Mouse (Mus musculus): Measurements from ENCODE around the gene Pbld2. TPM values are rescaled to one million over a fixed set of nuclear protein-coding genes. Genes with fewer than 3 reads are reported as not detected.
"Not testable (repeated sequence)": the region's sequence is repeated elsewhere in the genome, so short reads cannot be mapped to it uniquely, and the experiment has no call there.

The Pbld2 gene
- polyA plus RNA-seq, 1 experiment, result 1.0 TPM

DNA sequence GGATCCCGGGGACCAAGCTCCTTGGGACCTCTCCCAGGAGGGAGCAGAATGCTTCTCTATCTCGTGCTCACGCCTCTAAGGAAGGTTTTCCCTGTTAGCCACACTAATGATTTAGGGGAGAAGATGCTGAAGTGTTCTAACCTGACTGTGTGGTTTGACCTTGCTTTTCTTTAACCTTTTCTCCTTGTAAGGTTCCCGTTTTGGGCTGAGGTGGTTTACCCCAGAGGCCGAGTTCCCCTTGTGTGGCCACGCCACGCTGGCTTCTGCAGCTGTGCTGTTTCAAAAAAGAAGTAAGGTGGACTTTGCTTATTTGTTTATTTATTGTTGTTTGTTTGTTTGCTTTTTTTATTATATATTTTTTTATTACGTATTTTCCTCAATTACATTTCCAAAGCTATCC is 23.6 kb downstream of the Pbld2 start:
- no peaks in the 10 kb centered on the region for H3K36me3 ChIP-seq (ENCODE audit: control insufficient read depth, insufficient read depth)
- no peak overlapping the region for H3ac ChIP-seq (ENCODE audit: control insufficient read depth, insufficient read length)
- TF ChIP-seq USF1 (IDR thresholded peaks at IDR 0.05; ENCODE audit: low read depth), result no peak
- TF ChIP-seq POLR2A (IDR thresholded peaks at IDR 0.05; ENCODE audit: insufficient read length, low read depth), result no peak
- TF ChIP-seq MAX (IDR thresholded peaks at IDR 0.05; ENCODE audit: low read depth), result no peak
- no peak for TF ChIP-seq MYOG (IDR thresholded peaks at IDR 0.05; ENCODE audit: control insufficient read depth in 1 of 3, insufficient read depth in 1 of 3, insufficient read length in 2 of 3, low read depth in 2 of 3)
- no peak for TF ChIP-seq MYOD1 (IDR thresholded peaks at IDR 0.05; ENCODE audit: control insufficient read depth in 1 of 3, insufficient read length in 2 of 3, low read depth in 2 of 3)
- TF ChIP-seq TCF12 (IDR thresholded peaks at IDR 0.05; ENCODE audit: insufficient read depth, poor library complexity, severe bottlenecking), result no peak
- TF ChIP-seq REST (IDR thresholded peaks at IDR 0.05; ENCODE audit: insufficient read depth, insufficient read length), result no peak
- TF ChIP-seq CEBPB (IDR thresholded peaks at IDR 0.05; ENCODE audit: insufficient read depth, poor library complexity, severe bottlenecking), result no peak
- TF ChIP-seq E2F4 (IDR thresholded peaks at IDR 0.05; ENCODE audit: insufficient read depth), result no peak
- TF ChIP-seq SRF (IDR thresholded peaks at IDR 0.05; ENCODE audit: control insufficient read depth, insufficient read length, low read depth), result no peak
- H3K4me3 ChIP-seq, result no peak overlapping the region
- no peaks in the 10 kb centered on the region for H3K27me3 ChIP-seq (ENCODE audit: control insufficient read depth, insufficient read depth, insufficient read length)
- no peak overlapping the region for H3K4me2 ChIP-seq (ENCODE audit: low read depth)
- no peaks in the 10 kb centered on the region for H3K79me2 ChIP-seq (ENCODE audit: control insufficient read depth, insufficient read depth)

DNA sequence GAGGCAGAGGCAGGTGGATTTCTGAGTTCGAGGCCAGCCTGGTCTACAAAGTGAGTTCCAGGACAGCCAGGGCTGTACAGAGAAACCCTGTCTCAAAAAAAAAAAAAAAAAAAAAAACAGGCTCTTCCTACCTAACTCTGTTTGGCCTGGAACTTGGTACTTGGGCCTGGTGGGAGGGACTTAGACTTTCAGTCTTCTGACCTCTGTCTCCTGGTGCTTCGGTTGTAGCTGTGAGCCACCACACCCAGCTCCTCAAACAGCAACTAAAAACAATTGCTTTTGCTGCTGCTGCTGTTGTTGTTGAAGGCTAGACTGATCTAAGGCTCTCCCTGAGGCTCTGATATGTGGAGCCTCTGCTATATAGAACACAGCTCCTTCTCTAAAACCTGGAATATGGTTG is 25.0 kb downstream of the Pbld2 start:
- no peaks in the 10 kb centered on the region for H3K27me3 ChIP-seq (ENCODE audit: control insufficient read depth, insufficient read depth, insufficient read length)
- H3K4me3 ChIP-seq, result no peak overlapping the region
- no peaks in the 10 kb centered on the region for H3K36me3 ChIP-seq (ENCODE audit: control insufficient read depth, insufficient read depth)
- H3K4me2 ChIP-seq (ENCODE audit: low read depth), result no peak overlapping the region
- TF ChIP-seq POLR2AphosphoS2 (IDR thresholded peaks at IDR 0.05; ENCODE audit: insufficient read length, low read depth) (no peak), MYOG (IDR thresholded peaks at IDR 0.05; ENCODE audit: control insufficient read depth in 1 of 3, insufficient read depth in 1 of 3, insufficient read length in 2 of 3, low read depth in 2 of 3) (no peak), TCF12 (IDR thresholded peaks at IDR 0.05; ENCODE audit: insufficient read depth, poor library complexity, severe bottlenecking) (no peak), TCF3 (IDR thresholded peaks at IDR 0.05; ENCODE audit: insufficient read length, low read depth) (no peak), SRF (IDR thresholded peaks at IDR 0.05; ENCODE audit: control insufficient read depth, insufficient read length, low read depth) (no peak), MAX (IDR thresholded peaks at IDR 0.05; ENCODE audit: low read depth) (no peak), E2F4 (IDR thresholded peaks at IDR 0.05; ENCODE audit: insufficient read depth) (no peak), REST (IDR thresholded peaks at IDR 0.05; ENCODE audit: insufficient read depth, insufficient read length) (no peak), CEBPB (IDR thresholded peaks at IDR 0.05; ENCODE audit: insufficient read depth, poor library complexity, severe bottlenecking) (no peak), POLR2A (IDR thresholded peaks at IDR 0.05; ENCODE audit: insufficient read length, low read depth) (no peak), USF1 (IDR thresholded peaks at IDR 0.05; ENCODE audit: low read depth) (no peak)
- no peaks in the 10 kb centered on the region for H3K79me2 ChIP-seq (ENCODE audit: control insufficient read depth, insufficient read depth)
- H3ac ChIP-seq (ENCODE audit: control insufficient read depth, insufficient read length), result no peak overlapping the region

DNA sequence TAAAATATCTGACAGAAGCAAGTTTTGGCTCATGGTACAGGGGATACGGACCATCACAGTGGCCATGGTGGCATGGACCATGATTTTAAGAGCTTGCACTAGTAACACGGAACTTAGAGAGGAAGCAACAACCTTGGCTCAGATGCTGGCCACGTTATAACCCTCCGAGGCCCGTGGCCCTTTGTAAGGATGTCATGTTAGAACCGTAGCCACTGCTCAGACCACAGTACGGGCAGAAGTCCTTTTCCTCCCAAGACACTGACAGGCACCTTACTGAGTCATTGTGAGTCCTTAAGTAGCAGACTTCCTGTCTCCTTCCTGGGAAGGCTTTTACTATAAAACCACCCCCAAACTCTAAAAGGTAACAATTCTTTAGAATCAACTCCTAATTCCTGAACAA is 27.2 kb downstream of the Pbld2 start:
- no peak overlapping the region for H3K4me3 ChIP-seq
- H3ac ChIP-seq (ENCODE audit: control insufficient read depth, insufficient read length), result no peak overlapping the region
- H3K79me2 ChIP-seq (ENCODE audit: control insufficient read depth, insufficient read depth), result no peaks in the 10 kb centered on the region
- no peak for TF ChIP-seq POLR2AphosphoS2 (IDR thresholded peaks at IDR 0.05; ENCODE audit: insufficient read length, low read depth)
- TF ChIP-seq MYOD1 (IDR thresholded peaks at IDR 0.05; ENCODE audit: control insufficient read depth in 1 of 3, insufficient read length in 2 of 3, low read depth in 2 of 3), result no peak
- no peak for TF ChIP-seq POLR2A (IDR thresholded peaks at IDR 0.05; ENCODE audit: insufficient read length, low read depth)
- no peak for TF ChIP-seq MAX (IDR thresholded peaks at IDR 0.05; ENCODE audit: low read depth)
- no peak for TF ChIP-seq TCF12 (IDR thresholded peaks at IDR 0.05; ENCODE audit: insufficient read depth, poor library complexity, severe bottlenecking)
- no peak for TF ChIP-seq USF1 (IDR thresholded peaks at IDR 0.05; ENCODE audit: low read depth)
- no peak for TF ChIP-seq MYOG (IDR thresholded peaks at IDR 0.05; ENCODE audit: control insufficient read depth in 1 of 3, insufficient read depth in 1 of 3, insufficient read length in 2 of 3, low read depth in 2 of 3)
- TF ChIP-seq TCF3 (IDR thresholded peaks at IDR 0.05; ENCODE audit: insufficient read length, low read depth), result no peak
- no peak for TF ChIP-seq E2F4 (IDR thresholded peaks at IDR 0.05; ENCODE audit: insufficient read depth)
- TF ChIP-seq CEBPB (IDR thresholded peaks at IDR 0.05; ENCODE audit: insufficient read depth, poor library complexity, severe bottlenecking), result no peak
- H3K4me2 ChIP-seq (ENCODE audit: low read depth), result no peak overlapping the region
- no peaks in the 10 kb centered on the region for H3K36me3 ChIP-seq (ENCODE audit: control insufficient read depth, insufficient read depth)
- H3K27me3 ChIP-seq (ENCODE audit: control insufficient read depth, insufficient read depth, insufficient read length), result no peaks in the 10 kb centered on the region

DNA sequence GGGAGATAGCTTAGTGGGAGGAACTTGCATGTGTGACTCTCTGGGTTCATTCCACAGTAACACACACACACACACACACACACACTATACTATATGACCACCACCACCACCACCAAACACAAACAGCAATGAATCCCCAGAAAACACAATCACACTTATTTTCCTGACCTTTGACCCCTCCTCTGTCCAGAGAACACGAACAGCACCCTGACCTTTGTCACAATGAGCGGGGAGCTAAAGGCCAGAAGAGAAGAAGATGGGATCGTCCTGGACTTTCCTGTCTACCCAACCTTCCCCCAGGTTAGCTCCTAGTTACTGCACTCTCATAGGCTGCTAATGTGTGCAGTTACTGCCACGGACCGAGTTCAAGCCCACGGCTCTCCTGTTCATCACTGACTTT is 27.9 kb downstream of the Pbld2 start:
- Histone ChIP-seq H3K4me3 (no peak overlapping the region), H3K27me3 (ENCODE audit: control insufficient read depth, insufficient read depth, insufficient read length) (no peaks in the 10 kb centered on the region), H3K4me2 (ENCODE audit: low read depth) (no peak overlapping the region), H3K79me2 (ENCODE audit: control insufficient read depth, insufficient read depth) (no peaks in the 10 kb centered on the region), H3K36me3 (ENCODE audit: control insufficient read depth, insufficient read depth) (no peaks in the 10 kb centered on the region), H3ac (ENCODE audit: control insufficient read depth, insufficient read length) (no peak overlapping the region)
- TF ChIP-seq CEBPB (IDR thresholded peaks at IDR 0.05; ENCODE audit: insufficient read depth, poor library complexity, severe bottlenecking) (no peak), TCF12 (IDR thresholded peaks at IDR 0.05; ENCODE audit: insufficient read depth, poor library complexity, severe bottlenecking) (no peak), MYOD1 (IDR thresholded peaks at IDR 0.05; ENCODE audit: control insufficient read depth in 1 of 3, insufficient read length in 2 of 3, low read depth in 2 of 3) (no peak), E2F4 (IDR thresholded peaks at IDR 0.05; ENCODE audit: insufficient read depth) (no peak), USF1 (IDR thresholded peaks at IDR 0.05; ENCODE audit: low read depth) (no peak), REST (IDR thresholded peaks at IDR 0.05; ENCODE audit: insufficient read depth, insufficient read length) (no peak), MYOG (IDR thresholded peaks at IDR 0.05; ENCODE audit: control insufficient read depth in 1 of 3, insufficient read depth in 1 of 3, insufficient read length in 2 of 3, low read depth in 2 of 3) (no peak), MAX (IDR thresholded peaks at IDR 0.05; ENCODE audit: low read depth) (no peak), POLR2A (IDR thresholded peaks at IDR 0.05; ENCODE audit: insufficient read length, low read depth) (no peak)

DNA sequence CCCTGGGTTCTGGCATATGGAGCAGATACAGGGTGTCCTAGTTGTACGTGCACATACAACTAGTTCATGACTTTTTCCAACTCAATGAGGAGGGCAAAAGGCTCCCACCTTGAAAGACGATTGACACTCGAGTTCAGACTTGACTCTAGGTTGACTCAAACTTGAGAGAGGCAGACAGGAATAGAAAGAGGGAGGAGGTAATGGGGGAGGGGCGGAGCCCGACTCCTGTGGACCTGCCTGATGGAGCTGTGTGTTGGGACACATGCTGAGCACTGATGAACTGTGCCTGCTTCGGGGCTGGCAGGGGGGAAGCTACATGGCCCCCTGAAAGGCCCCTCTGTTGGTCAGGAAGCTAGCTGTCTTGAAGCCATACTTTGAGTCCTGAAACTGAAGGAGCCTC is 28.9 kb downstream of the Pbld2 start:
- TF ChIP-seq MYOD1 (IDR thresholded peaks at IDR 0.05; ENCODE audit: control insufficient read depth in 1 of 3, insufficient read length in 2 of 3, low read depth in 2 of 3) (no peak), POLR2AphosphoS2 (IDR thresholded peaks at IDR 0.05; ENCODE audit: insufficient read length, low read depth) (no peak), E2F4 (IDR thresholded peaks at IDR 0.05; ENCODE audit: insufficient read depth) (no peak), MAX (IDR thresholded peaks at IDR 0.05; ENCODE audit: low read depth) (no peak), SRF (IDR thresholded peaks at IDR 0.05; ENCODE audit: control insufficient read depth, insufficient read length, low read depth) (no peak), REST (IDR thresholded peaks at IDR 0.05; ENCODE audit: insufficient read depth, insufficient read length) (no peak), POLR2A (IDR thresholded peaks at IDR 0.05; ENCODE audit: insufficient read length, low read depth) (no peak), USF1 (IDR thresholded peaks at IDR 0.05; ENCODE audit: low read depth) (no peak), TCF12 (IDR thresholded peaks at IDR 0.05; ENCODE audit: insufficient read depth, poor library complexity, severe bottlenecking) (no peak)
- Histone ChIP-seq H3K36me3 (ENCODE audit: control insufficient read depth, insufficient read depth) (no peaks in the 10 kb centered on the region), H3K79me2 (ENCODE audit: control insufficient read depth, insufficient read depth) (no peaks in the 10 kb centered on the region), H3K4me3 (no peak overlapping the region), H3K4me2 (ENCODE audit: low read depth) (no peak overlapping the region), H3ac (ENCODE audit: control insufficient read depth, insufficient read length) (no peak overlapping the region), H3K27me3 (ENCODE audit: control insufficient read depth, insufficient read depth, insufficient read length) (no peaks in the 10 kb centered on the region)

DNA sequence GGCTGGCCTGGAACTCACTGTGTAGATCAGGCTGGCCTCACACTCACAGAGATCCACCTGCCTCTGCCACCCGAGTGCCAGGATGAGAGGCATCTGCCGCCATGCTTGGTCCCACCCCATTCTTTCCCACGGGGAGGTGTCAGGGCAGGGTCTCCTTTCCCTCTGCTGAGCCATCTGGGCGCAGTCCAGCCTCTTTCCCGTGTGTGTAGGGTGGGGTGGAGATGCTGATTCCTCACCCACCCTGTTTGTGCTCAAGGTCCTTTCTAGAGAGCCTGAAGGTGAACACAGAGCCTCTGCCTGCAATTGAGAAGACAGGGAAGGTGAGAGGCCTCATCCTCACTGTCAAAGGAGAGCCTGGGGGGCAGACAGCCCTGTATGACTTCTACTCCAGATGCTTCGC is 30.0 kb downstream of the Pbld2 start:
- not testable (repeated sequence) for H3K79me2 ChIP-seq (ENCODE audit: control insufficient read depth, insufficient read depth); H3K4me3 ChIP-seq; H3K27me3 ChIP-seq (ENCODE audit: control insufficient read depth, insufficient read depth, insufficient read length); H3ac ChIP-seq (ENCODE audit: control insufficient read depth, insufficient read length); H3K4me2 ChIP-seq (ENCODE audit: low read depth); H3K36me3 ChIP-seq (ENCODE audit: control insufficient read depth, insufficient read depth)

All from myocyte (in vitro differentiated cells).